Mouse (Mus musculus) CH12.LX (cell line): ENCODE measurements around the gene Eif2d. TPM values are rescaled to one million over a fixed set of nuclear protein-coding genes. Genes with fewer than 3 reads are reported as not detected.
A peak's percentile ranks its signal among the peaks of the same experiment; 100 is the strongest.

Experiments used
- DNase-seq: peaks from one replicate; pipeline ENCODE4 v3.0.0-alpha.2; 2013; ENCODE audit errors: extremely low read depth
- H3K27ac ChIP-seq: 2 replicates; pipeline ENCODE4 v1.5.1; 2012; ENCODE audit warnings: low read depth, mild to moderate bottlenecking, control low read depth, moderate library complexity; ENCODE audit not compliant: insufficient read depth
- H3K27me3 ChIP-seq: replicated peaks from 2 replicates; pipeline ENCODE3; 2012; ENCODE audit warnings: inconsistent platforms
- H3K36me3 ChIP-seq, 2 experiments: replicated peaks in 1 of 2; 2 replicates each; pipeline versions ENCODE3 to v1.6.1; 2012; ENCODE audit warnings: inconsistent platforms in 1 of 2, low read length in 1 of 2, mild to moderate bottlenecking in 1 of 2, mixed read lengths in 1 of 2, moderate library complexity in 1 of 2; ENCODE audit not compliant: control insufficient read depth in 1 of 2, insufficient read depth in 1 of 2
- H3K4me1 ChIP-seq, 2 experiments: 2 replicates each; pipeline ENCODE4 v1.6.1; 2012; ENCODE audit warnings: inconsistent platforms in 1 of 2, moderate library complexity in 1 of 2; ENCODE audit not compliant: insufficient read depth in 2 of 2, control insufficient read depth in 1 of 2
- H3K4me2 ChIP-seq: 2 replicates; pipeline ENCODE4 v1.6.1; 2012; ENCODE audit warnings: low read depth, mild to moderate bottlenecking, control low read depth; ENCODE audit not compliant: poor library complexity, insufficient read depth, severe bottlenecking
- H3K4me3 ChIP-seq, 3 experiments: fragments of 150-350 bp in 1 of 3; sonication (generic) in 1 of 3; replicated peaks in 1 of 3; 2 replicates each; pipeline versions ENCODE3 to v1.5.1; 2011 to 2012; ENCODE audit warnings: low read depth in 2 of 3, low read length in 2 of 3, mild to moderate bottlenecking in 2 of 3, moderate library complexity in 2 of 3, control low read depth in 1 of 3, improper control_type of control experiment in 1 of 3, inconsistent platforms in 1 of 3, mixed read lengths in 1 of 3; ENCODE audit not compliant: poor library complexity in 1 of 3
- H3K79me2 ChIP-seq: replicated peaks from 2 replicates; pipeline ENCODE4 v1.6.1; 2012; ENCODE audit warnings: mild to moderate bottlenecking, moderate library complexity; ENCODE audit not compliant: control insufficient read depth, poor library complexity, insufficient read depth, severe bottlenecking; ENCODE audit errors: extremely low read depth
- H3K9ac ChIP-seq: 2 replicates; pipeline ENCODE4 v1.6.1; 2012; ENCODE audit warnings: low read depth, mild to moderate bottlenecking, control low read depth, moderate library complexity; ENCODE audit not compliant: insufficient read depth
- H3K9me3 ChIP-seq: replicated peaks from 2 replicates; pipeline ENCODE3; 2012; ENCODE audit warnings: low read length, inconsistent platforms, mixed read lengths
- BHLHE40 ChIP-seq: IDR thresholded peaks from 2 replicates; pipeline ENCODE4 v1.6.1; 2011; ENCODE audit warnings: mild to moderate bottlenecking, low read depth, low read length, improper control_type of control experiment
- CHD1 ChIP-seq: IDR thresholded peaks from 2 replicates; pipeline ENCODE4 v1.6.1; 2012; ENCODE audit warnings: low read depth, low read length, improper control_type of control experiment, inconsistent platforms
- CHD2 ChIP-seq: IDR thresholded peaks from 2 replicates; pipeline ENCODE4 v1.6.1; 2011; ENCODE audit warnings: low read length, improper control_type of control experiment
- CTCF ChIP-seq, 2 experiments: IDR thresholded peaks in 1 of 2; conservative IDR thresholded peaks in 1 of 2; 2 replicates each; pipeline ENCODE4 v1.5.1; 2011 to 2012; ENCODE audit warnings: low read depth in 2 of 2, low read length in 2 of 2, improper control_type of control experiment in 1 of 2, inconsistent platforms in 1 of 2, mild to moderate bottlenecking in 1 of 2, moderate library complexity in 1 of 2
- ELF1 ChIP-seq: IDR thresholded peaks from 2 replicates; pipeline ENCODE4 v1.6.1; 2014; ENCODE audit warnings: low read depth, mild to moderate bottlenecking, inconsistent platforms, low read length, improper control_type of control experiment
- EP300 ChIP-seq: IDR thresholded peaks from 2 replicates; pipeline ENCODE4 v1.6.1; 2011; ENCODE audit warnings: low read length, improper control_type of control experiment
- ETS1 ChIP-seq: conservative IDR thresholded peaks from 2 replicates; pipeline ENCODE4 v1.6.1; 2012; ENCODE audit warnings: low read depth, mild to moderate bottlenecking, inconsistent platforms, low read length, improper control_type of control experiment, moderate library complexity
- GABPA ChIP-seq: IDR thresholded peaks from 2 replicates; pipeline ENCODE4 v1.6.1; 2012; ENCODE audit warnings: low read depth, low read length, improper control_type of control experiment, inconsistent platforms; ENCODE audit not compliant: insufficient replicate concordance
- HCFC1 ChIP-seq: IDR thresholded peaks from 2 replicates; pipeline ENCODE4 v1.6.1; 2012; ENCODE audit warnings: low read depth, mild to moderate bottlenecking, inconsistent platforms, low read length, improper control_type of control experiment
- IRF4 ChIP-seq: IDR thresholded peaks from 2 replicates; pipeline ENCODE4 v1.6.1; 2014; ENCODE audit warnings: low read depth, mild to moderate bottlenecking, inconsistent platforms, low read length, improper control_type of control experiment
- JUND ChIP-seq: conservative IDR thresholded peaks from 2 replicates; pipeline ENCODE4 v1.6.1; 2011; ENCODE audit warnings: low read depth, low read length, improper control_type of control experiment
- KAT2A ChIP-seq: IDR thresholded peaks from 2 replicates; pipeline ENCODE4 v1.6.1; 2012; ENCODE audit warnings: low read length, improper control_type of control experiment, inconsistent platforms; ENCODE audit not compliant: insufficient replicate concordance
- MAX ChIP-seq: IDR thresholded peaks from 2 replicates; pipeline ENCODE4 v1.6.1; 2011; ENCODE audit warnings: low read length, improper control_type of control experiment
- MAZ ChIP-seq: IDR thresholded peaks from 2 replicates; pipeline ENCODE4 v1.6.1; 2012; ENCODE audit warnings: low read depth, mild to moderate bottlenecking, inconsistent platforms, low read length, improper control_type of control experiment, moderate library complexity
- MEF2A ChIP-seq: IDR thresholded peaks from 2 replicates; pipeline ENCODE4 v1.6.1; 2014; ENCODE audit warnings: low read depth, mild to moderate bottlenecking, inconsistent platforms, low read length, improper control_type of control experiment, borderline replicate concordance
- MXI1 ChIP-seq: IDR thresholded peaks from 2 replicates; pipeline ENCODE4 v1.6.1; 2011; ENCODE audit warnings: mild to moderate bottlenecking, low read depth, low read length, improper control_type of control experiment
- MYC ChIP-seq: IDR thresholded peaks from 2 replicates; pipeline ENCODE4 v1.6.1; 2011; ENCODE audit warnings: low read depth, mild to moderate bottlenecking, improper control_type of control experiment, low read length
- NRF1 ChIP-seq: IDR thresholded peaks from 2 replicates; pipeline ENCODE4 v1.6.1; 2014; ENCODE audit warnings: low read depth, mild to moderate bottlenecking, inconsistent platforms, low read length, improper control_type of control experiment, moderate library complexity
- PAX5 ChIP-seq: IDR thresholded peaks from 2 replicates; pipeline ENCODE4 v1.6.1; 2012; ENCODE audit warnings: low read length, inconsistent platforms, mixed read lengths
- POLR2A ChIP-seq: IDR thresholded peaks from 2 replicates; pipeline ENCODE4 v1.6.1; 2011; ENCODE audit warnings: low read depth, mild to moderate bottlenecking, improper control_type of control experiment, low read length
- RAD21 ChIP-seq: IDR thresholded peaks from 2 replicates; pipeline ENCODE4 v1.6.1; 2011; ENCODE audit warnings: low read depth, mild to moderate bottlenecking, low read length, improper control_type of control experiment, moderate library complexity
- RCOR1 ChIP-seq: conservative IDR thresholded peaks from 2 replicates; pipeline ENCODE4 v1.6.1; 2012; ENCODE audit warnings: low read depth, mild to moderate bottlenecking, inconsistent platforms, low read length, improper control_type of control experiment
- SIN3A ChIP-seq: IDR thresholded peaks from 2 replicates; pipeline ENCODE4 v1.6.1; 2012; ENCODE audit warnings: low read length, improper control_type of control experiment, inconsistent platforms
- SMC3 ChIP-seq: IDR thresholded peaks from 2 replicates; pipeline ENCODE4 v1.6.1; 2011; ENCODE audit warnings: low read depth, low read length, improper control_type of control experiment
- TBP ChIP-seq: conservative IDR thresholded peaks from 2 replicates; pipeline ENCODE4 v1.6.1; 2011; ENCODE audit warnings: low read depth, low read length, improper control_type of control experiment
- TCF12 ChIP-seq: IDR thresholded peaks from 2 replicates; pipeline ENCODE4 v1.6.1; 2014; ENCODE audit warnings: low read depth, mild to moderate bottlenecking, inconsistent platforms, low read length, improper control_type of control experiment
- UBTF ChIP-seq: IDR thresholded peaks from 2 replicates; pipeline ENCODE4 v1.6.1; 2012; ENCODE audit warnings: low read depth, mild to moderate bottlenecking, inconsistent platforms, low read length, improper control_type of control experiment, moderate library complexity
- USF1 ChIP-seq: IDR thresholded peaks from 2 replicates; pipeline ENCODE4 v1.6.1; 2014; ENCODE audit warnings: low read depth, mild to moderate bottlenecking, inconsistent platforms, low read length, improper control_type of control experiment
- ZC3H11A ChIP-seq: IDR thresholded peaks from 2 replicates; pipeline ENCODE4 v1.6.1; 2012; ENCODE audit warnings: low read depth, mild to moderate bottlenecking, inconsistent platforms, low read length, improper control_type of control experiment
- ZNF384 ChIP-seq: IDR thresholded peaks from 2 replicates; pipeline ENCODE4 v1.6.1; 2012; ENCODE audit warnings: low read depth, low read length, improper control_type of control experiment, inconsistent platforms
- dilution Hi-C: fragments of 300-500 bp; cut with MboI; formaldehyde crosslinking; loops from 2 replicates; pipeline ENCODE4 v1.14.3; 2020; ENCODE audit warnings: low sequenced_read_pairs; ENCODE audit not compliant: extremely low pct_unique_long_range_greater_than_20kb, extremely low pct_ligation_motif_present
- in situ Hi-C: fragments of 300-500 bp; cut with MboI; formaldehyde crosslinking; loops from 3 replicates; pipeline ENCODE4 v1.14.3; 2019; ENCODE audit warnings: low sequenced_read_pairs, low pct_ligation_motif_present, low pct_unique_long_range_greater_than_20kb, mixed read lengths
- polyA plus RNA-seq: library from polyadenylated mRNA; unstranded; fragments of >175 nt; gene quantifications from 2 replicates; pipeline ENCODE4 v1.2.1, GENCODE M21; 2012; ENCODE audit warnings: low read depth; ENCODE audit not compliant: insufficient read length
- total RNA-seq, 2 experiments: library from RNA; depleted of rRNA; stranded (reverse); fragments of 300-350 nt in 1 of 2; fragments of >200 nt in 1 of 2; gene quantifications; 2 replicates each; pipeline ENCODE4 v1.2.3; 2012 to 2014

The Eif2d gene
- total and polyA plus RNA-seq, 3 experiments = 46.9 to 57.2 (median 53.0) TPM

- no peak overlapping the region for H3K4me2 ChIP-seq
- TF ChIP-seq GABPA (no peak), HCFC1 (no peak), KAT2A (no peak), POLR2A (no peak), RAD21 (no peak), SMC3 (no peak), CTCF (conservative IDR thresholded peaks at IDR 0.05 in 1 of 2, IDR thresholded peaks at IDR 0.05 in 1 of 2; ENCODE audit: low read depth in 2 of 2, low read length in 2 of 2) (no peak; a peak in 1 of 4 replicates), TBP (no peak), USF1 (no peak), IRF4 (no peak), SIN3A (no peak), UBTF (no peak), CHD1 (no peak), MAX (no peak)
- in situ Hi-C loops = no loop called here
- DNase-seq = no peak
- H3K36me3 ChIP-seq = no peaks in the 10 kb centered on the region
- H3K9me3 ChIP-seq = no peaks in the 10 kb centered on the region
- dilution Hi-C loops = no loop called here
- H3K4me1 ChIP-seq = peaks cover 0 to 6% of the 10 kb centered on the region in 2 experiments; a peak in 2 of 4 replicates
- H3K4me3 ChIP-seq = no peak overlapping the region
- H3K27ac ChIP-seq = no peak overlapping the region
- H3K27me3 ChIP-seq = no peaks in the 10 kb centered on the region
- no peak overlapping the region for H3K9ac ChIP-seq
- H3K79me2 ChIP-seq = no peaks in the 10 kb centered on the region
Observed at GRCm38 (mm10) chr1:131118530-131118929, 34.5 kb upstream of the Eif2d start.

- dilution Hi-C loops = no loop called here
- no peaks in the 10 kb centered on the region for H3K9me3 ChIP-seq
- no peak for DNase-seq
- no peaks in the 10 kb centered on the region for H3K79me2 ChIP-seq
- H3K4me1 ChIP-seq = peaks cover 0 to 3% of the 10 kb centered on the region in 2 experiments; a peak in 1 of 4 replicates
- no peak overlapping the region for H3K4me3 ChIP-seq
- no peak overlapping the region for H3K9ac ChIP-seq
- no peak for TF ChIP-seq CHD1
- peak; percentile 36 for TF ChIP-seq ZC3H11A
- TF ChIP-seq HCFC1 = no peak
- TF ChIP-seq NRF1 = no peak
- no peak for TF ChIP-seq KAT2A
- TF ChIP-seq JUND = no peak
- TF ChIP-seq GABPA = no peak
- no peak for TF ChIP-seq SIN3A
- no peak for TF ChIP-seq MAZ
- TF ChIP-seq MYC = no peak
- no peak for TF ChIP-seq POLR2A
- TF ChIP-seq SMC3 = peak; percentile 86
- no peak for TF ChIP-seq MAX
- TF ChIP-seq ZNF384 = no peak
- TF ChIP-seq MXI1 = no peak
- TF ChIP-seq USF1 = no peak
- TF ChIP-seq EP300 = no peak
- TF ChIP-seq TCF12 = no peak
- no peak for TF ChIP-seq IRF4
- no peak for TF ChIP-seq MEF2A
- no peak for TF ChIP-seq BHLHE40
- peak; percentile 78 for TF ChIP-seq RAD21
- no peak for TF ChIP-seq ELF1
- TF ChIP-seq UBTF = no peak
- no peak for TF ChIP-seq ETS1
- peak; percentile 22 to 82; a peak in 3 of 4 replicates for TF ChIP-seq CTCF (conservative IDR thresholded peaks at IDR 0.05 in 1 of 2, IDR thresholded peaks at IDR 0.05 in 1 of 2; ENCODE audit: low read depth in 2 of 2, low read length in 2 of 2)
- TF ChIP-seq CHD2 = no peak
- no peak for TF ChIP-seq RCOR1
- TF ChIP-seq PAX5 = no peak
- H3K27ac ChIP-seq = no peak overlapping the region
- in situ Hi-C loops = no loop called here
- no peaks in the 10 kb centered on the region for H3K27me3 ChIP-seq
- H3K4me2 ChIP-seq = no peak overlapping the region
- no peaks in the 10 kb centered on the region for H3K36me3 ChIP-seq
Observed at GRCm38 (mm10) chr1:131119026-131119425, 34.0 kb upstream of the Eif2d start.
